Mouse (Mus musculus) layer of hippocampus, adult 2 months (tissue): ENCODE data around the gene Wipi1. TPM values are rescaled to one million over a fixed set of nuclear protein-coding genes. Genes with fewer than 3 reads are reported as not detected.
"Not testable (repeated sequence)": the region's sequence is repeated elsewhere in the genome, so short reads cannot be mapped to it uniquely, and the experiment has no call there.

ENCODE experiments used
- DNase-seq, 2 experiments: peaks; one replicate each; pipeline ENCODE4 v3.0.0; 2022; ENCODE audit warnings: low spot score in 2 of 2
- H3K27ac ChIP-seq: fragments of 200-600 bp; 2 replicates; pipeline ENCODE4 v1.8.1; 2022
- H3K4me3 ChIP-seq: fragments of 200-600 bp; 2 replicates; pipeline ENCODE4 v1.8.1; 2022; ENCODE audit warnings: mild to moderate bottlenecking
- CTCF ChIP-seq: fragments of 200-600 bp; conservative IDR thresholded peaks from 2 replicates; pipeline ENCODE4 v1.8.1; 2022; ENCODE audit warnings: antibody characterized with exemption, mild to moderate bottlenecking, moderate library complexity
- long read RNA-seq, 2 experiments: library from polyadenylated mRNA; stranded (forward); transcript quantifications; one replicate each; pipeline ENCODE4 v2.0.0; 2021; ENCODE audit warnings: borderline mapping rate in 2 of 2
- total RNA-seq, 2 experiments: library from RNA; stranded (reverse); gene quantifications; 2 replicates each; pipeline ENCODE4 v1.2.3; 2021

Wipi1 gene
- 10 to 100 TPM; 21.6 to 22.2 TPM for total RNA-seq
- long read RNA-seq, experiment 1, partial matches to known transcripts = 3 of 8 reads
- long read RNA-seq, experiment 1, other reads (novel, unspliced or antisense) = 2 of 8 reads
- long read RNA-seq, experiment 2, partial matches to known transcripts = 0 of 2 reads
- long read RNA-seq, experiment 2, other reads (novel, unspliced or antisense) = 1 of 2 reads

DNA sequence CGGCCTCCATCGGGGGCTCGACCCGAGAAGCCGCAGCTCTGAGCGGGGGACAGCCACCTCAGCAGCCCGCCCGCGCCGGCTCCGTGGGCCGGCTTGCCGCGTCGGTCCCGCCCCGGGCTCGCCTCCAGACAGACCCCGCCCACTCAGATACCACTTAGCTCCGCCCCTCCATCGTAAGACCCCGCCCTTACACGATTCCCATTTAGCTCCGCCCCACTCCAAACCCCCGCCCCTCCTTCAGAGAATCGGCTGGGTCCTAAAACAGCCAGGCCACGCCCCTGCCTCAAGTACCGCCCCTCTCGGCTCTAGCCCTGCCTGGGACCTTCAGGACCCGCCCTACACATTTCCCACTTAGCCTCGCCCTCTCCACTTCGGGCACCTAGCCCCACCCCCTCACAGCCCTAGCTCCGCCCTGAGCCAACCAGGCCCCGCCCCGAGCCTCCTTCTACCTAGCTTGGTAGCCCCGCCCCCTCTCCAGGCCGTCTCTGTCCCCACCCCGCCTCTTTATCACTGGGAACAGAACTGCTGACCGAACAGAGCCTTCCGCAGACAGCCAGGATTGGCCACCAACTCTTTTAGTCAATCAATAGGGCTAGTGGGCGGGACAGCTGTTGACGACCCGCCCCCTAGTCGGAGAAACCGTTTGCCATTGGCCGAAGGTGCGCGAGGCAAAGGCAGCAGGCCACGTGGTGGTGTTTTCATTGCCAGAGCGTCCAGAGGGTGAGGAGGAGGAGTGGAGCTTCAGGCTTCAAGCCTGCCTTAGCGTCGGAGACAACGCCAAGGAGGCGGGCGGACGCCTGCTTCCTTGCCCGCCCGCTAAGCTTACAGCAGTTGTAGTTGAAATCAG, at the start of gene Wipi1:
TSS of gene Wipi1 (minus strand) at position 665 of the 847 bp plus-strand sequence.
- DNase-seq = peak; percentile 97 to 99
- H3K27ac ChIP-seq = peak within 1 kb of the TSS; percentile 96
- TF ChIP-seq CTCF = no peak
- peak within 1 kb of the TSS; percentile 98 for H3K4me3 ChIP-seq

DNA sequence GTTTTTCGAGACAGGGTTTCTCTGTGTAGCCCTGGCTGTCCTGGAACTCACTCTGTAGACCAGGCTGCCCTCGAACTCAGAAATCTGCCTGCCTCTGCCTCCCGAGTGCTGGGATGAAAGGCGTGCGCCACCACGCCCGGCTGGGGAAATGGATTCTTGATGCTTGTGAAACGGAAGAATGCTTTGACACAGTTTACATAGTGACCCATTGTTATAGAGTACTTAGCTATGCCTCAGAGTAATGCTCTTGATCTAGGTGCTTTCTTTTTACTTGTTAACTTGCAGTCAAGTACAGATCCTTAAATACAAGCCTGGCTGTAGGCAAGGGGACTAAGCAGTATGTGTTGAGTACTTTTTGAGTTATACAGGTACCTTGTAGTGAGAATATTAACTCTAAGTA, 48.8 kb upstream of the Wipi1 start:
- not testable (repeated sequence) for H3K27ac ChIP-seq, DNase-seq

DNA sequence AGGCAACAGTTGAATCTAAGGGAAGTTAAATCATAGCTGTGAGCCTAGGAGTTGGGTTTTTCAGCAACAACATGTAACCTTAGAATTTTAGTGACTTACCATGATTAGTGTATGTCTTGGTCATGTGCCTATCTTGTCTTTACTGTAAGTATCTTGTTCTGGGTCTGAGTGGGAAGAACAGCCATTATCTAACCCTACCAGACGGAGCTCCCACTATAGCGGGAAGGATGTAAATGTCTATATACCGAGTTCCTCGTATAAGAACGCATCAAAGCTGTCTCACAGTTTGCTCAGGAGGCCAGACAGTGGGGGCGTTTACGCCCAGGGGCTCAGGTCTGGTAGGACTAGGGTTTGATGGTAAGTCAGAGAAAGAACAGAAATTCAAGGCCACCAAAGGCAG, 44.5 kb upstream of the Wipi1 start:
- Histone ChIP-seq H3K4me3 (no peak overlapping the region), H3K27ac (no peak overlapping the region)
- no peak for TF ChIP-seq CTCF
- no peak for DNase-seq

More for the DNA sequence above, 48.8 kb upstream of the Wipi1 start:
- H3K4me3 ChIP-seq = not testable (repeated sequence)

DNA sequence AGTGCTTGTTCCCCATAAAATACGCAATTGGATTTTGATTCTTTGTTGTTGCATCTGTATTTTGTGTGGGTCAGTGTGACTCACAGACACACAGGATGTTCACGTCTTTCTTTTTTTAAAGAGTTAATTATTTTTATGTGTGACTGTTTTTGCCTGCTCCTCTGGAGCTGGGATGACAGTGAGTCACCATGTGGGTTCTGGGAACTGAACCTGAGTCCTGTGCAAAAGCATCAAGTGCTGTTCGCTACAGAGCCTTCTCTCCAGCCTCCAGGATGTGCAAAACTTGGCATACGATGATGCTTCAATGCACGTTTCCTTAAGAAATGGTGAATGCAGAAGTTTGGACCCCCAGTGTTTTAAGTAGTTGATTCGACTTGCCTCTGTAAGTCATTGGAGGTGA, 42.8 kb upstream of the Wipi1 start:
- no peak overlapping the region for H3K27ac ChIP-seq
- no peak overlapping the region for H3K4me3 ChIP-seq
- no peak for TF ChIP-seq CTCF
- no peak for DNase-seq

DNA sequence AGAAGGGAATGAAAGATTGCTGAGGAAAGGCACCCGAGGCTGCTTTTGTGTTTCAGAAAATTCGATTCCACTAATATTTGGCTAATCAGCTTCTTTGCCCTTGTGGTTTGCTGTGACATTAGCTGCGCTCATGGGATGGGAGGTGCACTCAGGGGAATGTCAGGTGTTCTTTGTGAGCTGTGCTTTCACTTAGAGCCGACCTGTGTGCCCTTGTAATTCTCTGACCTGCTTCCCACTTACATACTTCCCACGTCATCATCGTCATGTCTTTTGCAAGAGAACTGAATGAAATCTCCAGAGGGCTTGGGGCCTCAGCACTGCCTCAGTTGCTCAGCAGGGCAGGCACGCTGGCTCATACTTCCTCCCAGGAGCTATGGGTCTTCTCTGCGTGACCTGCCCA, 41.4 kb upstream of the Wipi1 start:
- Histone ChIP-seq H3K27ac (peak overlapping the region; percentile 100), H3K4me3 (peak overlapping the region; percentile 82)
- TF ChIP-seq CTCF = no peak
- DNase-seq = no peak

DNA sequence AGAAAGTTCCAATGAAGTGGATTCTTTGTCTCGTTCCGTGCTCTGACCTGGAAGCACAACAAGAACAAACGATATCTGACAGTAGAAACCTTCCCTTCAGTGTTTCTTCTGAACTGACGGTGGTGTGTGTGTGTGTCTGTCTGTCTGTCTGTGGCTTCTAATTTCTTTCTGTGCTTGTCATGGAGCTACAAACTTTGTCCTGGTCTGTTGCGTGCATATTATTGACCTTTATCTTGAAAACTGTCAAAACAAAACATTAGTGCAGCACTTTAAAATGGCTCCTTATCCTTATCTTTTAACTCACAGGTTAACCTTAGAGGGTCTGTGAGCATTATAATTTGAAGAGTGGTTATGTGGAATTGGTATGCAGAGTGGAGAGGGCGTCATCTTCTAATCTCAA, 40.7 kb upstream of the Wipi1 start:
- H3K27ac ChIP-seq = peak overlapping the region; percentile 100

DNA sequence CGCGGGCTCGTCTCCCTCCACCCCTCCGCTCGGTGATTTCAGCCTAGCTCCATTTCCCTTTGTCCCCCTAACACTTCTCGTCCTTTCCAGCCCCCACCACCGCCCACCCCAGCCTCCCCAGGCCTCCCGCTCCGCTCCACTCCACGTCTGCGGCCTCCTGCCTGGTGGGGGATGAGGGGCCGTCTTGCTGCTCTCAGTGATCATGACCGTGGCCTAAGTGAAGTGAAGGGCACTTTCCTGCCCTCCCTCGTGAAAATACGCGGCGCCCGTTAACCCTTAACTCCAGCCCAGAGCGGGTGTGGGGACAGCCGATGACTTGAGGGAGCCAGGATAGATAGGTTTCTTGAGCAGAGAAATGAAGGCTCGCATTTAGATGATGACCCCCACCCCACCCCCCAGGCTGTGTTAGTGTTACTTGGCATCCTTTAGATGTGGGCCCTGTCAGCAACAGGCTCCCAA, 39.8 kb upstream of the Wipi1 start:
- DNase-seq = no peak
- H3K4me3 ChIP-seq = peak overlapping the region; percentile 82
- no peak for TF ChIP-seq CTCF

More for the DNA sequence above, 40.7 kb upstream of the Wipi1 start:
- H3K4me3 ChIP-seq = peak overlapping the region; percentile 82
- DNase-seq = no peak
- TF ChIP-seq CTCF = no peak

DNA sequence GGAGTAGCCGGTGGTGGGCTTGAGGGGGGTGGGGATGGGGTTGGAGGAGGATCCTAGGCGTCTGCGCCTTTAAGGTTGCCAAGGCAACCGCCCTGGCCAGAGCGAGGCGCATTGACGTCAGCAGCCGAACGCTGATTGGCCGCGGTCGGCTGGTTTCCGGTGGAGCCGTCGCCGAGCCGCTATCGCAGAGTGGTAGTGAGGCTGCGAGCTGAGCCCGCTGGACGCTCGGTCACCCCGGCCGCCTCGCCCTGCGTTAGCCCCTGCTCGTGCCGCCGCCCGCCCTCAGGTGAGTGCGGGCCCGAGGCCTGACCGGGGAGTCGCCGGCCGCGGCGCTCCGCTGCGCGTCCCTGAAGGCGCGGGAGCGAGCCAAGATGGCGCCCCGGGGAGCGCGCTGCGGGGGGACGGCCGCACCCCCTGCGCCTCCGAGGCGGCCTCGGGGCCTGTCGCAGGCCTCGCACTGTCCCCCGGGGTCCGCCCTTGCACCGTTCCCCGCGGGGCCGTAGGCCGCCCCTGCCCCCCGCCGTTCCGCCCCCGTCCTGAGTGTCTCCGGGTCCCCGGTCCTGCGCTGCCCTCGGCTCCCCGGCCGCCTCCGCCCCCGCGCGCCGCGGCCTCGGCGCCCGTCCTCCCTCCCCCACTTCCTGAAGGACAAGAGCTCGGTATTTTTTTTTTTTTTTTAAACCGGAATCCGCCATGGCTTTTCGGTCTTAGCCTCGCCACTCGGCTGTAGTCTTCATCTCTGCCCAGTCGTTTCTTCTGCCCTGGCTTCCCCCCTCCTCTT, 39.2 kb upstream of the Wipi1 start:
- Histone ChIP-seq H3K27ac (peak overlapping the region; percentile 100), H3K4me3 (peak overlapping the region; percentile 82)
- DNase-seq = peak; percentile 92 to 94
- TF ChIP-seq CTCF = no peak

More for the DNA sequence above, 39.8 kb upstream of the Wipi1 start:
- peak overlapping the region; percentile 100 for H3K27ac ChIP-seq

DNA sequence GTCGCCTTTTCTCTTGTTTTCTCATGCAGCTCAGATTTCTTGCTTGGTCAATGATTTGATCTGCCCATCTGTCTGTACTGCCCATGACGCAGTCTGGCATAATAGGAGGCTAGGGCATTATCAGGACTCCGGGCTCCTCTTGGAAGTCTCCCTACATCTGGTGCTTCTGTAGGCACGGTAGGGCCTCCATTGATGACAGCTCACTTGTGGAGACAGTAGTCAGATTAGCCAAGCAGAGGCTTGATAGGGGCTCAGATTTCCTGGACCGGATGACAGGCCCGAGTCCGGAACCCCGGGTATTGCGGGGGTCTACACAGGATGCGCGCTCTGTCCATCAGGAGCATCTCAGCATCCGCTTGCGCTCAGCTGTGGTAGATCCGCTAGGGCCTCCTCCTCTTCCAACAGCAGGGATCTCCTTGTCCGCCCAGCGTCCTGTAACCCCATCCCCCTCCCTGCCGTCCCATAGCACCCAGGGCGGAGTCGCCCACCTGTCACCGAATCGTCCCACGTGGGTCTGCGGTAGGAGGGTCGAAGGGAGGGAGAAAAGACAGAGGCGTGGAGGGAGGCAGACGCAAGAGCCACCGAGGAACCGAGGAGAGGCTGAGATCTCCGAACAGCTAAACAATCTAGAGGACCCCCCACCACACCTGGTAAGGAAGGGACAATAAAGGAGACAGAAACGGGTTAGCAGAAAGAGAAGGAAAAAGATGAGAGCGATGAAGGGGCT, 38.4 kb upstream of the Wipi1 start:
- Histone ChIP-seq H3K27ac (peak overlapping the region; percentile 100), H3K4me3 (peak overlapping the region; percentile 82)
- DNase-seq = peak; percentile 88 to 91
- no peak for TF ChIP-seq CTCF

DNA sequence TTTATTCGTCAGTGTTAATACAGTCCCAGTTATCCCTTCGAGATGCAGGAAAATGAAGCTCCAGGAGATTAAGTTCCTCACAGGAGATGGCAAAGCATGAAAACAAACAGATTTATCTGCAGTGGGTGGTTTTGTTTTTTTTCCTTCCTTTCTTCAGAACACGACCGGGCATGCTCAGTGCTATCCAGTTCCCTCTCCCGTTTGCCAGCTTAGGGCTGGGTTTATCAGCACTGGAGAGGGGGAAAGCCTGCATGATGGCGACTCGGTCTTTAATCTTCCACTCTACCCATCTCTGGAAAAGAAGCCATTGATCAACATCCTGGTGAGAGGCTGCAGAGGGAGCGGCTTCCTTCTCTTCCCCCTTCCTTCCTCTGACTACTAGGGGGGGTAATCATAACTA, 37.4 kb upstream of the Wipi1 start, which contains the start of gene Prkar1a:
TSS of gene Prkar1a (plus strand) at position 200 of the 400 bp plus-strand sequence.
- H3K27ac ChIP-seq = peak within 1 kb of the TSS; percentile 100
- DNase-seq = peak in 1 of 2 experiments; percentile 41
- peak within 1 kb of the TSS; percentile 82 for H3K4me3 ChIP-seq
- TF ChIP-seq CTCF = no peak

DNA sequence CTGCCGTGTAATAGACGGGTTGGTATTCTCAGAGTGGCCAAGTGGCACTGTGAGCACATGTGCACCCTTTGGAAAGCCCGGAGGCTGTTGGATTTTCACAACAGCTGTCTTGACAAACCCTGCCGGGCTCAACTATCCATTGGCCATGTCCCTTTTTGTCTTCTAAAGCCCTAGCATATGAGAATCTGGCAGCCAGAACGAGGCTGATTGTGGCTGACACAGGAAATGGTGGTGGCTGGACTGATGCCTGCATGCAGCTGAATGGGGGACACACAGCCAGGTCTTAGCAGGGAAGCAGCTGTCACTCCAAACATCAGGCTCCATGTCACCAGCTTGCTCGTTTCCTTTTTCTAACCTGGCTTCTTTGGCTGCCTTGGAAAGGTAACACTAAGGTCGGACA, 36.7 kb upstream of the Wipi1 start:
- peak in 1 of 2 experiments; percentile 21 for DNase-seq
- no peak for TF ChIP-seq CTCF
- H3K4me3 ChIP-seq = no peak overlapping the region; the same call in 1 of the 2 replicates
- H3K27ac ChIP-seq = peak overlapping the region; percentile 100
